Mouse (Mus musculus) intestine, embryonic 14.5 days (tissue): ENCODE results near the gene Kxd1. TPM values are rescaled to one million over a fixed set of nuclear protein-coding genes. Genes with fewer than 3 reads are reported as not detected.

Source experiments
- ATAC-seq: fragments of 200-750 bp; cut with Nextera tagmentation; replicated peaks from 2 replicates; pipeline ENCODE4 v1.8.0; 2017; ENCODE audit warnings: low read depth, moderate number of reproducible peaks, moderate TSS enrichment, moderate library complexity; ENCODE audit not compliant: low FRiP score, low TSS enrichment
- DNase-seq: peaks from one replicate; pipeline ENCODE4 v3.0.0-alpha.2; 2018; ENCODE audit warnings: low spot score
- H3K27ac ChIP-seq: fragments of 300-500 bp; sonication (generic); 2 replicates; pipeline ENCODE4 v1.5.1; 2014; ENCODE audit warnings: low read depth, mild to moderate bottlenecking, control low read depth
- H3K27me3 ChIP-seq: fragments of 300-500 bp; sonication (generic); replicated peaks from 2 replicates; pipeline ENCODE4 v1.6.1; 2014; ENCODE audit warnings: low read length, control low read depth; ENCODE audit not compliant: control insufficient read depth, insufficient read depth
- H3K36me3 ChIP-seq: fragments of 300-500 bp; sonication (generic); 2 replicates; pipeline ENCODE4 v1.6.1; 2014; ENCODE audit warnings: low read length, control low read depth; ENCODE audit not compliant: control insufficient read depth, insufficient read depth
- H3K4me1 ChIP-seq: fragments of 300-500 bp; sonication (generic); replicated peaks from 2 replicates; pipeline ENCODE4 v1.6.1; 2014; ENCODE audit warnings: low read length, control low read depth, mixed read lengths; ENCODE audit not compliant: control insufficient read depth, insufficient read depth
- H3K4me2 ChIP-seq: fragments of 300-500 bp; sonication (generic); 2 replicates; pipeline ENCODE4 v1.6.1; 2014; ENCODE audit warnings: low read length
- H3K4me3 ChIP-seq: fragments of 300-500 bp; sonication (generic); 2 replicates; pipeline ENCODE4 v1.5.1; 2014; ENCODE audit warnings: low read depth, low read length, control low read depth, mixed read lengths
- H3K9ac ChIP-seq: fragments of 300-500 bp; sonication (generic); 2 replicates; pipeline ENCODE4 v1.6.1; 2014; ENCODE audit warnings: mild to moderate bottlenecking, low read length
- H3K9me3 ChIP-seq: fragments of 300-500 bp; sonication (generic); 2 replicates; pipeline ENCODE4 v1.6.1; 2016; ENCODE audit warnings: low read length, control low read depth; ENCODE audit not compliant: control insufficient read depth
- WGBS: fragments of 180-500 bp; shearing (Covaris S2); extraction: QIAGEN DNeasy Blood & Tissue Kit; methylation state at CpG from one replicate; pipeline ENCODE4 v1.1.7; 2014; 5-methylcytosine and 5-hydroxymethylcytosine counted together
- polyA plus RNA-seq: library from polyadenylated mRNA; unstranded; fragments of >200 nt; fragmentation: Nextera tagmentation; extraction: Ambion mirVana; gene quantifications from 2 replicates; pipeline ENCODE4 v1.2.1, GENCODE M21; 2014

Kxd1 gene
- polyA plus RNA-seq, 1 experiment from 2014 or later: 77.6 TPM

DNA sequence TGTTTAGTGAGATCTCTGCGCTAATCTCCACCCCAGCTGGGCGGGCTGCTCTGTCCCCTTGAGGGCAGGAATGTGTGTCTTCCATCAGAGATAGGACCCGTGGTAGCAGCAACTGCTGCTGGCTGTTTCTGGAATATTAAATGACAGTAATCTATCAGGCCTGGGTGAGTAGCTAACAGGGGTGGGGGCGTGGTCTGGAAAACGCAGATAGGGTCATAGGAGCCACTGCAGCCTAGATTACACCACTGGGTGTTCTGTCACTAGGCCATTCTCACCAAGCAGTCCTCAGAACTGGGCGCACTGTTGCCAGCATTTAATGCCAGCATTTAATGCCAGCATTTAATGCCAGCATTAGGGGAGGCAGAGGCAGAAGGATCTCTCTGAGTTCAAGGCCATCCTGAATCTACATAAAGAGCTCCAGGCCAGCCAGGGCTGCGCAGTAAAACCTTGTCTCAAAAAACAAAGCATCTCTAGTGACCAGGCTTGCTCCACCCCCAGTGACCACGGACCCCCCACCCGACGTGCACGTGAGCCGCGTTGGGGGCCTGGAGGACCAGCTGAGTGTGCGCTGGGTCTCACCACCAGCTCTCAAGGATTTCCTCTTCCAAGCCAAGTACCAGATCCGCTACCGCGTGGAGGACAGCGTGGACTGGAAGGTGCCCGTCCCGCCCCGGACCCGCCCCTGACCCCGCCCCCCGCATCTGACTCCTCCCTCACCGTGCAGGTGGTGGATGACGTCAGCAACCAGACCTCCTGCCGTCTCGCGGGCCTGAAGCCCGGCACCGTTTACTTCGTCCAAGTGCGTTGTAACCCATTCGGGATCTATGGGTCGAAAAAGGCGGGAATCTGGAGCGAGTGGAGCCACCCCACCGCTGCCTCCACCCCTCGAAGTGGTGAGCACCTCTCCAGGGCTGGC, 27.1 kb downstream of the Kxd1 start:
- Histone ChIP-seq H3K9ac (no peak overlapping the region), H3K4me1 (peaks cover 14% of the 10 kb centered on the region), H3K4me3 (peak overlapping the region; percentile 6; the same call in 1 of the 2 replicates), H3K4me2 (peak overlapping the region; percentile 22), H3K9me3 (no peaks in the 10 kb centered on the region), H3K27me3 (peaks cover 82% of the 10 kb centered on the region), H3K27ac (no peak overlapping the region), H3K36me3 (0 out of 2 replicates have a peak, but pooled peaks cover 4% of the 10 kb centered on the region)
- DNase-seq (no peak), ATAC-seq (peak; percentile 2; the same call in 1 of the 2 replicates)
- 8% methylated on average over 39 of the region's 39 CpGs for WGBS

DNA sequence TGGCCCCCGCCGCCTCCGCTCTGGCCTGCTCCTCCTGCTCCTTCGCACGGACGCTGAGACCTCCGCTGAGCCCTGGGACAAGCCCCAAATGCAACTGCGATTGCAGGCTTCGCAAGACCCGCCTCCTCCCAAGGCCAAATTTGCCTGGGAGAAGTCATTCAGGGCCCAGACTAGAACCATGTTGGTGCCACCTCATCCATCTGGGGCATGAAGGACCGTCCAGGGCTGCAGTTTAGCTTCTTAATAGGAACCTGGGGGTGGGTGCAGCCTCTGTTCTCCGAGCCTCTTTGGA, 32.0 kb downstream of the Kxd1 start:
- H3K36me3 ChIP-seq: no peaks in the 10 kb centered on the region
- H3K4me3 ChIP-seq: no peak overlapping the region
- H3K9ac ChIP-seq: no peak overlapping the region
- H3K4me2 ChIP-seq: no peak overlapping the region
- H3K27ac ChIP-seq: no peak overlapping the region
- DNase-seq: no peak
- whole genome bisulfite sequencing: 5% methylated on average over 12 of the region's 12 CpGs
- no peaks in the 10 kb centered on the region for H3K9me3 ChIP-seq
- no peak for ATAC-seq
- peaks cover 99% of the 10 kb centered on the region for H3K27me3 ChIP-seq
- H3K4me1 ChIP-seq: peaks cover 10% of the 10 kb centered on the region

DNA sequence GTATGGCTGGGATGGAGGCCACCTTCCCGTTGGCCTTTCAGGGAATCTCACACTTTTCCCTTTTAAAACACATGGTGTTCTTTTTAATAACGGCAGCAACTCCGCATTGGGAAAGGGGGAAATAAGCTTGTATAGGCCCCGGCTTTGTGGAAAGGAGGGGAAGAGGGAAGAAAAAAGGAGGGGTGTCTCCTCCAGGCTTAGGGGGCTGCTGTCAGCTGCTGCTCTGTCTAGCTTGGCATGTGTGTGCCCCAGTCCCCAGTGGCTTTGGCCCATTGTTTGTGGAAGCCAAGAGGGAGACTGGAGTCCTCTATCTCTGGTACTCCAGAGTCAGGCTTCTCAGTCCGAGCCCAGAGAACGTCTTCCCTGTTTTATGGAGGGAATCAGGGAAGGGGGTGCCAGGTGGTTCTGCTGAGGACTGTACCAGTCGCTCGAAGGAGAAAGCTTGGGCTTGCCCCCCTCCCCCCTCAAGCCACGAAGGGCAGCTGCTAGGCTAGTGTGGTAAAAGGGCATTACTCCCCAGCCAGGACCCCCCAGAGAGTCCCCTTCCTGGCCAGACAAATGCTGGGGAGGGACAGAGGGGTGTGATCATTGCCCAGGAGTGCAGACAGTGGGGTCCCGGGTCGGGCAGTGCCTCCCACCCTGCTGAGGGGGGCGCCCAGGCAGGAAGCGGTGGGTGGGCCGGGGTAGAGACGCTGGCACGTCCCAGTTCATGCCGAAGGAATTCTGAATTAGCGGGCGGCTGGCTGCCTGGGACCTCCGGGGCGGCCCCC, 32.6 kb downstream of the Kxd1 start:
- ATAC-seq (no peak), DNase-seq (no peak)
- Histone ChIP-seq H3K27ac (no peak overlapping the region), H3K36me3 (no peaks in the 10 kb centered on the region), H3K9me3 (no peaks in the 10 kb centered on the region), H3K4me1 (peaks cover 11% of the 10 kb centered on the region), H3K4me2 (no peak overlapping the region), H3K9ac (no peak overlapping the region), H3K27me3 (peaks cover 99% of the 10 kb centered on the region), H3K4me3 (no peak overlapping the region)
- WGBS: 2% methylated on average over 21 of the region's 21 CpGs

DNA sequence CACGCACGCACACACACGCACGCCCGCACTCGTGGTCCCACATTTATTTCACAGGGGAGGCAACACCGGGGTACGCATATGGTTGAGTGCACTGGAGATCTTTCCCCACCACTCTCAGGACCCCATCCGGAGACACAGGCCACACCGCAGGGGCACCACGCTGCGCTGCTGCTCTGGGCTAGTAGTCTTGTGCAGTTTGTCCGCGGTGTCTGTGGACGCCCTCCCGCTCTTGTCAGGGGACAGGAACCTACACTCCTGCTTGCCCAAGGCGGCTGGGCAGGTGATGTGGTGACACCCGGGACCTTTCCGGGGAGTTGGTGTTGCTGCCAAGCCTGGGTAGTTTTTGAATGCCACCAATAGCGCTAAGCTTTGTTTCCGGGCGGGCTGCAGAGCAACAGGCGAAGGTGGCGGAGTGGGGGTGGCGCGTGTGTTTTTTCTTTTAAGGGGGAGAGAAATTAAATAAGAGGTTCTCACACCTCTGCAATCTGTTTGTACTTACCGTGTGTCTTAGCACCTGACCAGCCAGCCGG, 33.3 kb downstream of the Kxd1 start:
- no peak for ATAC-seq
- 2% methylated on average over 28 of the region's 28 CpGs for whole genome bisulfite sequencing
- Histone ChIP-seq H3K4me1 (peaks cover 18% of the 10 kb centered on the region), H3K27ac (no peak overlapping the region), H3K4me3 (no peak overlapping the region), H3K4me2 (no peak overlapping the region), H3K9ac (no peak overlapping the region), H3K36me3 (no peaks in the 10 kb centered on the region), H3K9me3 (no peaks in the 10 kb centered on the region), H3K27me3 (peaks cover 99% of the 10 kb centered on the region)
- no peak for DNase-seq

DNA sequence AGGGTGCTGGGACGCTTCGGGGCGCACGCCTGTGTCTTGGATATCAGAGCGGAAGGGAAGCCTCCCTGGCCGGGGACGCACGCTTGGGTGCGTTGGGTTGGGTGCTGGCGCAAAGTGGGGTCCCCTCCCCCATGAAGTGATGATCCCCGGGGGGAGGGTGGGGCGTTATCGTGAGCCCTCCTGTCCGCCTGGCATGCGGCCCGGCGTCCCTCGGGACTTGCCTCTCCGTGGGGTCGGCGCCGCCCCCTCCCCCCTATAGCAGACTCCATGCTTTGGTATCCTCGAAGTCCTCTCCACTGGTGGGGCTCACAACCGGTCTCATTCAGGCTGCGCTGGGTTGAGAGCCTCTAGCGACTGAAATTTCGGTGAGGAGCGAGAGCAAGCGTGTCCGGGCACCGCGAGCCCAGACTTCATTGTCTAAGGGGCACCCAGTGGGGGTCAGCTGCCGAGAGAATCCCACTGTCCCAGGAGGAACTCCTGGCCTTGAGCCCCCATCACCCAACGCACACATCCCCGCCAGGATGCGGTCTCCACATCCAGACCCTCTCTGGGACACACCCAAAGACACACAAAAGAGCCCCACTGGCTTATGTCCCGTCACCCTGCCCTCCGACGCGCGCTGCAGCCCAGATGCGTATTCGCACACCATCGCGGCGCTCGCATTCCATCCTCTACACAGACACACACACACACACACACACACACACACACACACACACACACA, 33.9 kb downstream of the Kxd1 start:
- Histone ChIP-seq H3K4me1 (peaks cover 23% of the 10 kb centered on the region), H3K9ac (no peak overlapping the region), H3K4me3 (peak overlapping the region; percentile 33)

DNA sequence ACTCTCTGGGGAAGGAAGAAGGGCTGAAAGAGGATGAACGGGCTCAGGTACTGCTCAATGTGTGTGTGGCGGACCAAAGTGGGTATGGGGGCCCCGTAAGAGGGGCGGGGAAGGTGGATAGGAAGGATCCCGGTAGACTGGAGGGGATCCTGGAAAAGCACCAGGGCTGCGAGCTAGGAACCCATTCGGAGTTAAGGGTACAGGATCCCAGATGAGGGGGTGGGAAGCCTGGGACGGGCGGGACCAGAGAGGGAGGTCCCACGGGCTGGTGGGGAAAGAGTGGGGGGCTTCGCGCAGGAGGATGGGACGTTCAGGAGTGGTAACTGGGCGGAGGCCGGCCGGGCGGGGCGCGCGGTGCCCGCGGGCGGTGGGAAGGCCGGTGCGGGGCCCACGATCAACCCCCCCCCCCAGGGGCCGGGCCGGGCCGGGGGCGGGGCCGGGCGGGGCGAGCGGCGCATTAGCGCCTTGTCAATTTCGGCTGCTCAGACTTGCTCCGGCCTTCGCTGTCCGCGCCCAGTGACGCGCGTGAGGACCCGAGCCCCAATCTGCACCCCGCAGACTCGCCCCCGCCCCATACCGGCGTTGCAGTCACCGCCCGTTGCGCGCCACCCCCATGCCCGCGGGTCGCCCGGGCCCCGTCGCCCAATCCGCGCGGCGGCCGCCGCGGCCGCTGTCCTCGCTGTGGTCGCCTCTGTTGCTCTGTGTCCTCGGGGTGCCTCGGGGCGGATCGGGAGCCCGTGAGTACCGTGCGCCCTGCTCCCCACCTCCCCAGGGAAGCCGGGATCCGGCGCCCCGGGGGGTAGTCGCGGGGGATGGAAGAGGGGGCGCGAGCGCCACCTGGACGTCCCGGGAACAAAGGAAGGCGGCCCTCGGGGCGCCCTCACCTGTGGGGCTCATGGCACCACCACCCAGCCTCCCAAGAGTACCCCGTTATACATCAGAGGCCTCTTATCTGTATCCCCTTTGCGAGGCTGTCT, 34.8 kb downstream of the Kxd1 start, which contains the start of gene Crlf1:
Gene Crlf1, plus strand, starts transcription at position 495 of the 977 bp plus-strand sequence.
- Histone ChIP-seq H3K27ac (no peak within 1 kb of the TSS), H3K4me2 (peak within 1 kb of the TSS; percentile 70), H3K9ac (no peak within 1 kb of the TSS; the same call in 1 of the 2 replicates), H3K4me1 (peaks cover 31% of the 10 kb centered on the region), H3K4me3 (peak within 1 kb of the TSS; percentile 33), H3K27me3 (peaks cover 100% of the 10 kb centered on the region), H3K36me3 (no peaks in the 10 kb centered on the region), H3K9me3 (no peaks in the 10 kb centered on the region)
- WGBS: under 1% methylated on average over 61 of the region's 93 CpGs
- no peak for DNase-seq
- ATAC-seq: no peak; the same call in 1 of the 2 replicates

More for the DNA sequence above, 33.9 kb downstream of the Kxd1 start:
- 2% methylated on average over 47 of the region's 47 CpGs for WGBS
- ATAC-seq: no peak
- no peaks in the 10 kb centered on the region for H3K9me3 ChIP-seq
- no peak overlapping the region for H3K27ac ChIP-seq
- H3K36me3 ChIP-seq: no peaks in the 10 kb centered on the region
- H3K4me2 ChIP-seq: peak overlapping the region; percentile 70; the same call in 1 of the 2 replicates
- peaks cover 99% of the 10 kb centered on the region for H3K27me3 ChIP-seq
- DNase-seq: no peak

DNA sequence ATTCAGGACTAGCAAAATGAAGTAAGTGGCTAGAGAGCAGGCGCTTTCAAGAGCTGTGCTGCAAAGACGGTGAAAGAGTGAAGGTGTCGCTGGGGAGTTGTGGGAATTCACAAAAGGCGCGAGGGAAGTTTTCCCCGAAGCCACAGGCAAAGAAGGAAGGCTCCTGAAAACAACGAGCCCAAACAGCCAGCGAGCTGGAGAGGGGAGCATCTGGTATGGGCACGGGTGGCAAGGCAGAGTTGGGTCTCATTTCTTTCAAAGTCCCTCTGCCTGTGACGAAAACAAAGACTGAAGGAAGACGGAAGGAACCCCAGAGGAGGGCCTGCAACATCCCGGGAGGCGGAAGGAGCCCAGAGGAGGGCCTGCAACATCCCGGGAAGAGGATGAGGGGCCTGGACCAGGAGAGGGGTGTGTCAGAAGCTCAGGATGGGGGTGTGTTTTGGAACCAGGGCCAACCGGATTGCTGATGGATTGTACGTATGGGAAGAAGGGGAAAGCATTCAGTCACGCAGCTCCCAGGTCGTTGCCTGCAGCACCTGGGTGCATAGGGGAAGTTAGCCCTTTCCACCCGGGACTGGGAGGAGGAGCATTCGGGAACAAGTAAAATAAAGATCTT, 36.8 kb downstream of the Kxd1 start:
- Histone ChIP-seq H3K36me3 (no peaks in the 10 kb centered on the region), H3K9me3 (no peaks in the 10 kb centered on the region), H3K4me1 (peaks cover 31% of the 10 kb centered on the region), H3K9ac (no peak overlapping the region), H3K27ac (no peak overlapping the region), H3K4me3 (no peak overlapping the region), H3K27me3 (peaks cover 100% of the 10 kb centered on the region), H3K4me2 (no peak overlapping the region)
- no peak for DNase-seq
- ATAC-seq: no peak
- WGBS: 4% methylated on average over 20 of the region's 20 CpGs
